Mouse (Mus musculus) kidney, embryonic 15.5 days (tissue): ENCODE data around the gene Olfr57. TPM values are rescaled to one million over a fixed set of nuclear protein-coding genes. Genes with fewer than 3 reads are reported as not detected.
"Not testable (repeated sequence)": the region's sequence is repeated elsewhere in the genome, so short reads cannot be mapped to it uniquely, and the experiment has no call there.

Source experiments
- ATAC-seq: fragments of 200-750 bp; cut with Nextera tagmentation; replicated peaks from 2 replicates; pipeline ENCODE4 v1.8.0; 2017; ENCODE audit warnings: moderate TSS enrichment; ENCODE audit not compliant: low FRiP score
- H3K27ac ChIP-seq: fragments of 300-500 bp; sonication (generic); 2 replicates; pipeline ENCODE4 v1.5.1; 2015; ENCODE audit warnings: mild to moderate bottlenecking, inconsistent platforms
- H3K27me3 ChIP-seq: fragments of 300-500 bp; sonication (generic); 2 replicates; pipeline ENCODE4 v1.6.1; 2015; ENCODE audit warnings: inconsistent platforms
- H3K36me3 ChIP-seq: fragments of 300-500 bp; sonication (generic); 2 replicates; pipeline ENCODE4 v1.6.1; 2015; ENCODE audit warnings: inconsistent platforms
- H3K4me1 ChIP-seq: fragments of 300-500 bp; sonication (generic); 2 replicates; pipeline ENCODE4 v1.6.1; 2015; ENCODE audit warnings: inconsistent platforms
- H3K4me2 ChIP-seq: fragments of 300-500 bp; sonication (generic); 2 replicates; pipeline ENCODE4 v1.6.1; 2015; ENCODE audit warnings: moderate library complexity, mild to moderate bottlenecking, inconsistent platforms
- H3K4me3 ChIP-seq: fragments of 300-500 bp; sonication (generic); replicated peaks from 2 replicates; pipeline ENCODE4 v1.5.1; 2015; ENCODE audit warnings: mild to moderate bottlenecking, inconsistent platforms
- H3K9ac ChIP-seq: fragments of 300-500 bp; sonication (generic); 2 replicates; pipeline ENCODE4 v1.6.1; 2015; ENCODE audit warnings: mild to moderate bottlenecking, inconsistent platforms
- H3K9me3 ChIP-seq: fragments of 300-500 bp; sonication (generic); replicated peaks from 2 replicates; pipeline ENCODE4 v1.6.1; 2016; ENCODE audit warnings: inconsistent platforms
- WGBS: fragments of 180-500 bp; shearing (Covaris S2); methylation state at CpG from one replicate; pipeline ENCODE4 v1.1.7; 2015; ENCODE audit warnings: mixed read lengths; 5-methylcytosine and 5-hydroxymethylcytosine counted together
- polyA plus RNA-seq: library from polyadenylated mRNA; unstranded; fragments of >200 nt; fragmentation: Nextera tagmentation; extraction: Ambion mirVana; gene quantifications from 2 replicates; pipeline ENCODE4 v1.2.1, GENCODE M21; 2015

The Olfr57 gene
- polyA plus RNA-seq, result 0.17 TPM in 1 of 2 replicates, not detected in the other

GRCm38 (mm10) chr10:79028441-79028840 is at the start of gene Olfr57:
Gene Olfr57, plus strand, starts transcription at chr10:79028741.
- Histone ChIP-seq H3K4me3 (no peak within 1 kb of the TSS), H3K9me3 (0 out of 2 replicates have a peak, but pooled peaks cover 2% of the 10 kb centered on the region), H3K9ac (no peak within 1 kb of the TSS), H3K4me1 (no peaks in the 10 kb centered on the region), H3K27me3 (no peaks in the 10 kb centered on the region), H3K36me3 (no peaks in the 10 kb centered on the region), H3K27ac (no peak within 1 kb of the TSS), H3K4me2 (no peak within 1 kb of the TSS)
- no peak for ATAC-seq

- H3K9ac ChIP-seq, result no peak within 1 kb of the TSS
- ATAC-seq, result no peak
- no peaks in the 10 kb centered on the region for H3K9me3 ChIP-seq
- H3K27ac ChIP-seq, result no peak within 1 kb of the TSS
- H3K4me2 ChIP-seq, result no peak within 1 kb of the TSS
- no peaks in the 10 kb centered on the region for H3K27me3 ChIP-seq
- no peaks in the 10 kb centered on the region for H3K4me1 ChIP-seq
- H3K36me3 ChIP-seq, result no peaks in the 10 kb centered on the region
- no peak within 1 kb of the TSS for H3K4me3 ChIP-seq
These were observed 47.8 kb upstream of the Olfr57 start, which contains the start of gene Olfr1352 for GRCm38 (mm10) chr10:78980750-78981149. Gene Olfr1352, plus strand, starts transcription at chr10:78981050.

DNA sequence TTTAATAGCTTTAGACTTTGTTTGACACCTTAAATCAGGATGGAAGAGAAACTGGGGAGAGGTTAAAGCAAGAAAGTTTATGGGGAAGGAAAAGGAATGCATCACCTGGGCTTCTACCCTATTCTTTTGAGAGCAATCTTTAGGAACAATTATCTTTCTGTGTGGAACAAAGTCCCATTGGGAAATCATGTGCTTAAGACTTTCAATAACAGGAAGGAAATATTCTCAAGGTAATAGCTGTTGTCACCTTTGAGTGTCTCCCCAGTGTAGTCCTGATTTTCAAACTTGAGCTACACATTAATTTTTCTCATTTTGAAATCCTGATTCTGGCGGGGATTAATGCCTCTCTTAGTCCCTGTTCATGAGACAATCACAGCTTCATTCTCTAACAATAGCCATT is 16.4 kb upstream of the Olfr57 start, which contains the start of gene Olfr1351:
TSS of gene Olfr1351 (plus strand) at position 301 of the 400 bp plus-strand sequence.
- 72% methylated on average over 1 of the region's 1 CpGs for WGBS
- H3K4me3 ChIP-seq, result no peak within 1 kb of the TSS
- no peaks in the 10 kb centered on the region for H3K36me3 ChIP-seq
- no peak within 1 kb of the TSS for H3K4me2 ChIP-seq
- H3K27me3 ChIP-seq, result no peaks in the 10 kb centered on the region
- H3K27ac ChIP-seq, result no peak within 1 kb of the TSS
- no peaks in the 10 kb centered on the region for H3K4me1 ChIP-seq
- no peaks in the 10 kb centered on the region for H3K9me3 ChIP-seq
- no peak within 1 kb of the TSS for H3K9ac ChIP-seq
- ATAC-seq, result no peak

DNA sequence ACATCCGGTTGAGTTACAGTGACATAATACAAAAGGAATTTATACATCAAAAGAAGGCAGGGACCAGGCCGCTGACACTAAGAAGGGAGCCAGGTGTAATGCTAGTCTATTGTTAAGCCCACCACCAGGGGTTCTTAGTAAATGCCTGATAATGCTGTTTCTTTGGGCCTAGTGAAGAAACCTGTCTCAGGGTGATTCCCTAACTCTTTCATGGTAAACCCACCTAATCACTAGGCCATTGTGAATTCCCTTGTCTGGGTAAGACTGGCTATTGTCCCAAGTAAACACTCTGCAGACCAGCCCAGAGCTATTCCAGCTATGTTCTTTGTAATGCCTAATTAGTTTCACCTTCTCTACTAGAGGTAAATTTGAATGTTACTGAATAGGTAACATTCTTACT is 13.9 kb downstream of the Olfr57 start:
- not testable (repeated sequence) for ATAC-seq, H3K4me3 ChIP-seq
- 92% methylated on average over 2 of the region's 2 CpGs for WGBS

DNA sequence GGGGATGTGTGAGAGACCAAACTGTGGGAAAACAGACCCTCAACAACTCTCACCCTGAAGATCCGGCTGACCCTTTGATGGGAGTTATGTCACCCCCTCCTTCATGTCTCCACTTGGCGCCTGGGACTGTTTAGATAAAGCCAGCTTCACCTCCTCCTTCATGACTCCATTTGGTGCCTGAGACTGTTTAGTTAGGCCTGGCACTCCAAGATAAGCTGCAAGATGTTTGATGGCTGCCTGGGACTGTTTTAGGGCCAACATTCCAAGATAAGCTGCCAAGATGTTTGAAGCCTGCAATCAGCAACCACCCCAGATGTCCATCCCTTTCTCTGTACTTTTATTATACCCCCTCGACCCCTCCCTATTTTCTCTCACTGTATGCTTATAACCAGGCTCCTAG is 28.8 kb downstream of the Olfr57 start:
- H3K9ac ChIP-seq, H3K27me3 ChIP-seq, H3K4me1 ChIP-seq, H3K27ac ChIP-seq, H3K4me2 ChIP-seq, ATAC-seq, H3K9me3 ChIP-seq, H3K4me3 ChIP-seq: not testable (repeated sequence)
- H3K36me3 ChIP-seq, result peaks cover 32% of the 10 kb centered on the region
- 80% methylated on average over 3 of the region's 3 CpGs for WGBS

More for the DNA sequence above, 13.9 kb downstream of the Olfr57 start:
- H3K4me1 ChIP-seq, H3K36me3 ChIP-seq, H3K27ac ChIP-seq, H3K9ac ChIP-seq, H3K27me3 ChIP-seq, H3K4me2 ChIP-seq: not testable (repeated sequence)
- peaks cover 11% of the 10 kb centered on the region; the same call in 1 of the 2 replicates for H3K9me3 ChIP-seq

Other genes starting within 250 kb of the Olfr57 start
- 0.49 and 0.81 TPM in 2 replicates for gene Slc1a6, start 248.2 kb upstream of the Olfr57 start, polyA plus RNA-seq
- not detected in 2 replicates for gene Olfr1356, start 176.6 kb upstream of the Olfr57 start, polyA plus RNA-seq
- not detected in 2 replicates for gene Olfr1355, start 153.2 kb upstream of the Olfr57 start, polyA plus RNA-seq
- gene Olfr1354, start 115.6 kb upstream of the Olfr57 start, polyA plus RNA-seq, result not detected in 2 replicates
- gene Olfr8, start 78.1 kb upstream of the Olfr57 start, polyA plus RNA-seq, result not detected in 2 replicates
- not detected in 2 replicates for gene Olfr1353, start 65.4 kb upstream of the Olfr57 start, polyA plus RNA-seq
- not detected in 2 replicates for gene Olfr1352, start 47.7 kb upstream of the Olfr57 start, polyA plus RNA-seq
- gene Olfr1351, start 16.3 kb upstream of the Olfr57 start, polyA plus RNA-seq, result not detected in 2 replicates
- gene 2610008E11Rik, start 68.9 kb downstream of the Olfr57 start, polyA plus RNA-seq, result 27.7 and 27.9 TPM in 2 replicates
- not detected in 2 replicates for gene Vmn2r80, start 120.0 kb downstream of the Olfr57 start, polyA plus RNA-seq
- gene Vmn2r81, start 219.0 kb downstream of the Olfr57 start, polyA plus RNA-seq, result not detected in 2 replicates